Mouse (Mus musculus) limb, embryonic 14.5 days (tissue): Measurements from ENCODE around the gene C1qtnf2. TPM values are rescaled to one million over a fixed set of nuclear protein-coding genes. Genes with fewer than 3 reads are reported as not detected.

Experiments
- ATAC-seq: fragments of 200-750 bp; cut with Nextera tagmentation; 2 replicates; pipeline ENCODE4 v1.8.0; 2017; ENCODE audit warnings: low read depth, moderate number of reproducible peaks, moderate TSS enrichment; ENCODE audit not compliant: low FRiP score
- DNase-seq: peaks from one replicate; pipeline ENCODE4 v3.0.0-alpha.2; 2015; ENCODE audit warnings: low spot score
- H3K27ac ChIP-seq: fragments of 300-500 bp; sonication (generic); replicated peaks from 2 replicates; pipeline ENCODE4 v1.5.1; 2014; ENCODE audit warnings: low read depth, mild to moderate bottlenecking, low read length, moderate library complexity, mixed read lengths
- H3K27me3 ChIP-seq: fragments of 300-500 bp; sonication (generic); 2 replicates; pipeline ENCODE4 v1.6.1; 2014; ENCODE audit warnings: low read length, mixed read lengths; ENCODE audit not compliant: control insufficient read depth, insufficient read depth
- H3K36me3 ChIP-seq: fragments of 300-500 bp; sonication (generic); 2 replicates; pipeline ENCODE4 v1.6.1; 2014; ENCODE audit warnings: mild to moderate bottlenecking, low read length, moderate library complexity, mixed read lengths; ENCODE audit not compliant: control insufficient read depth, insufficient read depth
- H3K4me1 ChIP-seq: fragments of 300-500 bp; sonication (generic); 2 replicates; pipeline ENCODE4 v1.6.1; 2014; ENCODE audit warnings: antibody characterized with exemption, low read length, mixed read lengths; ENCODE audit not compliant: control insufficient read depth, insufficient read depth
- H3K4me2 ChIP-seq: fragments of 300-500 bp; sonication (generic); replicated peaks from 2 replicates; pipeline ENCODE4 v1.6.1; 2014; ENCODE audit warnings: low read depth, mild to moderate bottlenecking, low read length, moderate library complexity; ENCODE audit not compliant: severe bottlenecking
- H3K4me3 ChIP-seq: fragments of 300-500 bp; sonication (generic); replicated peaks from 2 replicates; pipeline ENCODE4 v1.5.1; 2014; ENCODE audit warnings: low read length
- H3K9ac ChIP-seq: fragments of 300-500 bp; sonication (generic); 2 replicates; pipeline ENCODE4 v1.6.1; 2014; ENCODE audit warnings: mild to moderate bottlenecking, low read depth, low read length, moderate library complexity; ENCODE audit not compliant: severe bottlenecking
- H3K9me3 ChIP-seq: fragments of 300-500 bp; sonication (generic); 2 replicates; pipeline ENCODE4 v1.6.1; 2016; ENCODE audit warnings: low read length; ENCODE audit not compliant: control insufficient read depth
- POLR2A ChIP-seq: fragments of 200-500 bp; IDR thresholded peaks from 2 replicates; pipeline ENCODE4 v1.8.0; 2012; ENCODE audit warnings: inconsistent platforms, mild to moderate bottlenecking, moderate library complexity, borderline replicate concordance; ENCODE audit not compliant: insufficient read depth, insufficient read length; ENCODE audit errors: extremely low read depth
- WGBS: fragments of 180-500 bp; shearing (Covaris S2); extraction: QIAGEN DNeasy Blood & Tissue Kit; methylation state at CpG from one replicate; pipeline ENCODE4 v1.1.7; 2014; 5-methylcytosine and 5-hydroxymethylcytosine counted together
- polyA plus RNA-seq, 2 experiments: library from polyadenylated mRNA; depleted of rRNA in 1 of 2; stranded (reverse) in 1 of 2; unstranded in 1 of 2; fragments of >200 nt; fragmentation: Nextera tagmentation in 1 of 2; extraction: Ambion mirVana in 1 of 2; gene quantifications; 2 replicates each; pipeline versions ENCODE4 v1.2.1 to v1.2.3; 2012 to 2014

The C1qtnf2 gene
- polyA plus RNA-seq, 2 experiments, result 32.7 to 46.1 TPM

DNA sequence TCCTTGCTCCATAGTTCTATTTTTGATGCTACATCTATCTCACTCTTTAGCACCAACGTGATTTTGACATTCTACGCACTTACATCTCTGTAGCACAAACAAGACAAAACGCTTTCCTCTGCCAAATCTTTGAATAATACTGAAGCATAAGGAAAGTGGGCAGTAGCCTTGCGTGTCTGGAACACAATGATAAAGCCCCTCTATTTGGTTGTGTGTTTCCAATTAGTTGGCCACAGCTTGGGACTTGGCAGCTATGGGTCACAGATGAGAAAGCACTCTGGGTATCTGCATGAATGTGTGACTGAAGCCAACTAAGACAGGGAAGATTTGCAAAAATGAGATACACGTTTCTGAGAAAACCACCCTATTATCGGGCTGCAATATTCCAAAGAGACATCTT lies 33.9 kb downstream of the C1qtnf2 start:
- Histone ChIP-seq H3K9ac (no peak overlapping the region), H3K36me3 (no peaks in the 10 kb centered on the region), H3K9me3 (no peaks in the 10 kb centered on the region), H3K27me3 (no peaks in the 10 kb centered on the region), H3K4me3 (no peak overlapping the region), H3K27ac (no peak overlapping the region), H3K4me2 (no peak overlapping the region), H3K4me1 (no peaks in the 10 kb centered on the region)
- TF ChIP-seq POLR2A, result no peak
- ATAC-seq (no peak), DNase-seq (no peak)
- 76% methylated on average over 6 of the region's 6 CpGs for WGBS

DNA sequence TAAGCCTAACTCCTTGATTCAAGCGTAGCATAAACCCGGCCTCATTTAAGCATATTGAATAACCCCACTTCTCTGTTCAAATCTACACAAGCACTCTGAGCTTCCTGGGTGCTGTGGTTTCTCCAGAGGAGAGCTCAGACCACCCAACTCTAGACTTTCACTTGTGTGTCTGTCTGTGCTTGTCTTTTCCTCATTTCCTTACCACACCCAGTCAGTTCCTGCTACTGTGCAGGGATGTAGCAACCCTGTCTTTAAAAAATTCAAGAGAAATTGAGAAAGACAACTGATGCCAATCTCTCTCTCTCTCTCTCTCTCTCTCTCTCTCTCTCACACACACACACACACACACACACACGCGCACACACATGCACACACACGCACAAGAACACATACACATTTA lies 35.8 kb downstream of the C1qtnf2 start:
- no peaks in the 10 kb centered on the region for H3K36me3 ChIP-seq
- no peak overlapping the region for H3K27ac ChIP-seq
- no peak overlapping the region for H3K4me3 ChIP-seq
- no peaks in the 10 kb centered on the region for H3K4me1 ChIP-seq
- DNase-seq (no peak), ATAC-seq (no peak)
- no peak overlapping the region for H3K4me2 ChIP-seq
- 92% methylated on average over 5 of the region's 5 CpGs for WGBS
- TF ChIP-seq POLR2A, result no peak
- no peaks in the 10 kb centered on the region for H3K9me3 ChIP-seq
- no peak overlapping the region for H3K9ac ChIP-seq
- H3K27me3 ChIP-seq, result no peaks in the 10 kb centered on the region

- no peak overlapping the region for H3K4me2 ChIP-seq
- ATAC-seq (no peak), DNase-seq (no peak)
- no peak overlapping the region for H3K9ac ChIP-seq
- H3K27ac ChIP-seq, result no peak overlapping the region
- H3K9me3 ChIP-seq, result no peaks in the 10 kb centered on the region
- H3K4me3 ChIP-seq, result no peak overlapping the region
- WGBS, result 59% methylated on average over 2 of the region's 2 CpGs
- H3K4me1 ChIP-seq, result no peaks in the 10 kb centered on the region
- H3K27me3 ChIP-seq, result no peaks in the 10 kb centered on the region
- TF ChIP-seq POLR2A, result no peak
- no peaks in the 10 kb centered on the region for H3K36me3 ChIP-seq
These were observed 38.6 kb downstream of the C1qtnf2 start for GRCm38 (mm10) chr11:43512661-43513190.

- Histone ChIP-seq H3K27ac (no peak overlapping the region), H3K4me1 (no peaks in the 10 kb centered on the region), H3K27me3 (no peaks in the 10 kb centered on the region), H3K9ac (no peak overlapping the region), H3K9me3 (no peaks in the 10 kb centered on the region), H3K4me2 (no peak overlapping the region), H3K4me3 (no peak overlapping the region), H3K36me3 (no peaks in the 10 kb centered on the region)
- 32% methylated on average over 7 of the region's 8 CpGs for WGBS
- ATAC-seq (0 out of 2 replicates have a peak, but pooled peaks have one; percentile 30), DNase-seq (peak; percentile 15)
- no peak for TF ChIP-seq POLR2A
These were observed 42.4 kb downstream of the C1qtnf2 start for GRCm38 (mm10) chr11:43516344-43517021.

DNA sequence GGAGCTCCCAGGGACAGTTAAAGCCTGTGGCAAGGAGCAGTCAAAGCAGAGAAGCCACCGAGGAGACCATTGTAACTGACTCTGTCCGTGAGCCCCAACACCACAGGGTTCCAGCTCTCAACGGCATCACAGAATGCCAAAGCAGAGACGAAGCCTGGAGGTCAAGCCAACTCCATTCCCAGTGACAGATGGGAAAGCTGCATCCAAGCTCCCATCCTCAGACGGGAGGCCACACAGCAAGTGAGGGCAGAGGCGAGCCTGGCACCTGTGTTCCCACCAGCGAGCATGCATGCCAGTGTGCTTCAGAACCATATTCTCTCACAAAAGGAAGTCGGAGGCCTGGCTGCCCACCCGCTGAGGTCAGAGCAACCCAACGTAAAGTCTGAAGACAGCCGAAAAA lies 43.6 kb downstream of the C1qtnf2 start:
- Histone ChIP-seq H3K27ac (no peak overlapping the region), H3K4me3 (no peak overlapping the region), H3K9me3 (no peaks in the 10 kb centered on the region), H3K4me2 (no peak overlapping the region), H3K27me3 (no peaks in the 10 kb centered on the region), H3K36me3 (no peaks in the 10 kb centered on the region), H3K4me1 (no peaks in the 10 kb centered on the region), H3K9ac (no peak overlapping the region)
- 84% methylated on average over 11 of the region's 11 CpGs for WGBS
- DNase-seq, result no peak
- ATAC-seq, result no peak
- TF ChIP-seq POLR2A, result no peak
